Mouse (Mus musculus): ENCODE results near the gene Dmrt2. TPM values are rescaled to one million over a fixed set of nuclear protein-coding genes. Genes with fewer than 3 reads are reported as not detected.

Gene Dmrt2
- total and polyA plus RNA-seq, 3 experiments, result not detected

DNA sequence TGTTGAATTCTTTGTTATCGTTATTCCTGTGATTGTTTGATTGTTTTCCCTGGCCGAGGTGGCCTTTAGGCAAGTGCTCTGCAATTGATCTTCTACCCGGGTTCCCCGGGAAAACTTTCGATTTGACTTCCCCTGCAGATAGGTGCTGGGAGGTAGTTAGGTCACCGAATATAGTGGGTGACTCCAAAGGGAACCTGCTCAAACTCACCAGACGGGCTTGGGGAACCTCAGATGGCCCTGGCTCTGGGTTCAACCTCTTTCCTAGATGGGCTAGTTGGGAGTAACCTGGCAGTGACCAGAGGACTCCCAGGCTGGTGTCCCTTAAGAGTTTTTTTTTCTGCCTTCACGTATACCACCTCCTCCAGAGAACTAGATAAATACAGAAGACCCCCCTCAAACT is 2.5 kb downstream of the Dmrt2 start:
- no peaks in the 10 kb centered on the region for H3K27me3 ChIP-seq (ENCODE audit: insufficient read depth, low read length)
- H3K9me3 ChIP-seq (replicated peaks), result peaks cover 50% of the 10 kb centered on the region

DNA sequence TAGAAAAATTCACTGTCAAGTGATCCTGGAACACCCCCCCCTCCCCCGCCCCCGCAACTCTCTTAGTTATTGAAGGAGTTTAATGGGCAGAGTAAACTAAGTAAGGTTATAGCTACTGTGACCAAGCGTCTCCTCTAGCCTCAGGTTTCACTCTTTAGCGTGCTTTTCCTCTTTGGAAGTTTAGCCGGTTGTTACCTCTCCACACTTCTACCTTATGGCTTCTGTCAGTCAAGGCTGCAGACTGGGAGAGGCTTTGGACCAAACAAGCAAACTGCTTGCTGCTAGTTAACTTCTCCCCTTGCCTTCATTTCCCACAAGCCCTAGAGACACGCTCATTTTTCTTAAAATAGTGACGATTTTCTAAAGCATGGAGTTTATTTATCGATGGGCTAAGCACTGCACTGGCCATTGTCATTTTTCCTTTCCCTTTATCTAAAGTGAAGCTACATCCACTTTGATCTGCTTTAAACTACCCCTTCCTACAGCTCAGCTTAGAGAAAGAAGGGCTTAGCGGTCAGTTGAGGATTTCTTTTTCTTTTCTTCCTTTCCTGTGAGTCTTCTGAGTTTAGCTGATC is 3.7 kb downstream of the Dmrt2 start:
- no peaks in the 10 kb centered on the region for H3K4me1 ChIP-seq (ENCODE audit: insufficient read depth, low read depth, low read length)
- TF ChIP-seq GATA2 (IDR thresholded peaks at IDR 0.05; ENCODE audit: borderline replicate concordance, low read depth, low read length) (no peak), CTCF (IDR thresholded peaks at IDR 0.05; ENCODE audit: low read depth, low read length) (no peak), TAL1 (conservative IDR thresholded peaks at IDR 0.05; ENCODE audit: low read depth, low read length) (no peak), GATA1 (IDR thresholded peaks at IDR 0.05; ENCODE audit: borderline replicate concordance, low read length) (no peak), POLR2AphosphoS5 (IDR thresholded peaks at IDR 0.05; ENCODE audit: insufficient replicate concordance, low read depth, low read length) (no peak)
- no peak overlapping the region for H3K4me3 ChIP-seq (ENCODE audit: low read depth, low read length)
- ATAC-seq (ENCODE audit: extremely low read depth, insufficient number of reproducible peaks, low FRiP score, poor library complexity, severe bottlenecking), result no peak
- no peaks in the 10 kb centered on the region for H3K27me3 ChIP-seq (ENCODE audit: insufficient read depth, low read length)
- no peak for DNase-seq (ENCODE audit: low spot score)
- H3K9me3 ChIP-seq (replicated peaks), result peaks cover 51% of the 10 kb centered on the region
- no peaks in the 10 kb centered on the region for H3K36me3 ChIP-seq (replicated peaks)

More for the DNA sequence above, 2.5 kb downstream of the Dmrt2 start:
- Histone ChIP-seq H3K4me1 (ENCODE audit: insufficient read depth, low read depth, low read length) (no peaks in the 10 kb centered on the region), H3K36me3 (replicated peaks) (no peaks in the 10 kb centered on the region), H3K4me3 (ENCODE audit: low read depth, low read length) (no peak overlapping the region)
- DNase-seq (ENCODE audit: low spot score) (no peak), ATAC-seq (ENCODE audit: extremely low read depth, insufficient number of reproducible peaks, low FRiP score, poor library complexity, severe bottlenecking) (no peak)
- TF ChIP-seq TAL1 (conservative IDR thresholded peaks at IDR 0.05; ENCODE audit: low read depth, low read length) (no peak), GATA1 (IDR thresholded peaks at IDR 0.05; ENCODE audit: borderline replicate concordance, low read length) (no peak), GATA2 (IDR thresholded peaks at IDR 0.05; ENCODE audit: borderline replicate concordance, low read depth, low read length) (no peak), POLR2AphosphoS5 (IDR thresholded peaks at IDR 0.05; ENCODE audit: insufficient replicate concordance, low read depth, low read length) (no peak), CTCF (IDR thresholded peaks at IDR 0.05; ENCODE audit: low read depth, low read length) (no peak)

DNA sequence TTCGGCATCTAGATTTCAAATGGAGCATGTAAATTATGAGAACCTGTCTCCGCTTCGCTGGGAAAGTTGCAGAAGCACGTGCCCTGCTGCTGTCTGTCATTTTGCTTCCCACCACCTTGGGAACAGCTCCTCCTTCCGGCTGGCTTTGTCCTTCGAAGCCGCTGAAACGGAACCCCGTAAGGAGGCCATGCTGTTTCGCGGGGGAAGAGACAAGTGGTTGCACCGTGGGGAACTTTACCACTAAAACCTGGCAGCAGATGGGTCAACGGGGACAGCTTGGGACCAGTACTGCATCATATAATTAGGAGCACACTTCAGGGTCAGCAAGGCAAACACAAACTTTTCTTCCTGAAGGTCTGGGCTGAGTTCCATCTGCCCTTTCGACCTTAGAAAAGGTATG is 26.6 kb downstream of the Dmrt2 start:
- peaks cover 26% of the 10 kb centered on the region for H3K9me3 ChIP-seq (replicated peaks)
- H3K27me3 ChIP-seq (ENCODE audit: insufficient read depth, low read length), result no peaks in the 10 kb centered on the region
- no peaks in the 10 kb centered on the region for H3K36me3 ChIP-seq (replicated peaks)
- DNase-seq (ENCODE audit: low spot score), result no peak
- H3K4me3 ChIP-seq (ENCODE audit: low read depth, low read length), result no peak overlapping the region
- no peaks in the 10 kb centered on the region for H3K4me1 ChIP-seq (ENCODE audit: insufficient read depth, low read depth, low read length)
- no peak for ATAC-seq (ENCODE audit: extremely low read depth, insufficient number of reproducible peaks, low FRiP score, poor library complexity, severe bottlenecking)
- TF ChIP-seq GATA1 (IDR thresholded peaks at IDR 0.05; ENCODE audit: borderline replicate concordance, low read length) (no peak), CTCF (IDR thresholded peaks at IDR 0.05; ENCODE audit: low read depth, low read length) (no peak), POLR2AphosphoS5 (IDR thresholded peaks at IDR 0.05; ENCODE audit: insufficient replicate concordance, low read depth, low read length) (no peak)

DNA sequence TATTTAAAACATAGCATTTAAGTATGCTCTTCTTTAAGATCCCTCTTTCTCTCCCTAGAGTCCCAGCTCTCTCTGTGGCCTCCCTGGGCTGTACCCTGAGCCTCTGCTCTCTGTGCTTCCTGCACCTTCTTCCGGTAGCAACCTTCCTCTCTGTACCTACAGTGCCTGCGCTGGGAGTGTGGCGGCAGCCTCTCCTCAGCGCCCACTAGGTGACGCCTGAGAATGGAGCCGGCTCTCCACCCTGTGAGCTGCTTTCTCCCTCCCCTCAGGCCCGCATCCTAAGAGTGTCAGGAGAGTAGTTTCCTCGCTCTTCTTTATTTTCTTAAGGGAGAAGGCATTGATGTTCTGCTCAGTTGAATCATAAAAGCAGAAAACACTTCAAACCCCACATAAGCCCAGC is 41.2 kb downstream of the Dmrt2 start:
- no peak for TF ChIP-seq CTCF (IDR thresholded peaks at IDR 0.05; ENCODE audit: low read depth, low read length)
- no peak for TF ChIP-seq GATA1 (IDR thresholded peaks at IDR 0.05; ENCODE audit: borderline replicate concordance, low read length)
- TF ChIP-seq TAL1 (conservative IDR thresholded peaks at IDR 0.05; ENCODE audit: low read depth, low read length), result no peak
- no peak for TF ChIP-seq GATA2 (IDR thresholded peaks at IDR 0.05; ENCODE audit: borderline replicate concordance, low read depth, low read length)
- TF ChIP-seq POLR2AphosphoS5 (IDR thresholded peaks at IDR 0.05; ENCODE audit: insufficient replicate concordance, low read depth, low read length), result no peak
- peaks cover 44% of the 10 kb centered on the region for H3K9me3 ChIP-seq (replicated peaks)
- H3K36me3 ChIP-seq (replicated peaks), result no peaks in the 10 kb centered on the region
- H3K27me3 ChIP-seq (ENCODE audit: insufficient read depth, low read length), result no peaks in the 10 kb centered on the region
- DNase-seq (ENCODE audit: low spot score) (no peak), ATAC-seq (ENCODE audit: extremely low read depth, insufficient number of reproducible peaks, low FRiP score, poor library complexity, severe bottlenecking) (no peak)
- H3K4me1 ChIP-seq (ENCODE audit: insufficient read depth, low read depth, low read length), result no peaks in the 10 kb centered on the region
- H3K4me3 ChIP-seq (ENCODE audit: low read depth, low read length), result no peak overlapping the region

DNA sequence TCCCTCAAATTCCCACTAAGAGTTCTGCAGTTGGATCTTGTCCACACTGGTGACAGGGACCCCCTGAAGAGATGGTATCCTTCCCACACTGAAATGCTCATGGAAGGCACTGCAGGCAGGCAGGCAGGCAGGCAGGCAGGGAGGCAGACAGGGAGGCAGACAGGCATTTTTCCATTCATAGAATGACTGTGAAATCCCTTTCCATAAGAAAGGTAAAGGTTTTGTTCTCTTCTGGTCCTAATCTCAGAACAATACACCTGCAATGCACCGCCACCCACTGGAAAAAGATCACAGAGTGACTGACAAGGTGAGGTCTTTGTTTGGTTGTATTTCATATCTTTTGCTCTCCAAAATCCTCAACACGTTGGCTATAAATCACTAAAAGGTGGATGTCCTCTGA is 42.7 kb downstream of the Dmrt2 start:
- no peaks in the 10 kb centered on the region for H3K36me3 ChIP-seq (replicated peaks)
- TF ChIP-seq POLR2AphosphoS5 (IDR thresholded peaks at IDR 0.05; ENCODE audit: insufficient replicate concordance, low read depth, low read length), result no peak
- no peak for TF ChIP-seq CTCF (IDR thresholded peaks at IDR 0.05; ENCODE audit: low read depth, low read length)
- TF ChIP-seq GATA2 (IDR thresholded peaks at IDR 0.05; ENCODE audit: borderline replicate concordance, low read depth, low read length), result no peak
- no peak for TF ChIP-seq TAL1 (conservative IDR thresholded peaks at IDR 0.05; ENCODE audit: low read depth, low read length)
- TF ChIP-seq GATA1 (IDR thresholded peaks at IDR 0.05; ENCODE audit: borderline replicate concordance, low read length), result no peak
- no peak overlapping the region for H3K4me3 ChIP-seq (ENCODE audit: low read depth, low read length)
- H3K27me3 ChIP-seq (ENCODE audit: insufficient read depth, low read length), result no peaks in the 10 kb centered on the region
- H3K9me3 ChIP-seq (replicated peaks), result peaks cover 32% of the 10 kb centered on the region
- no peaks in the 10 kb centered on the region for H3K4me1 ChIP-seq (ENCODE audit: insufficient read depth, low read depth, low read length)
- DNase-seq (ENCODE audit: low spot score), result no peak
- no peak for ATAC-seq (ENCODE audit: extremely low read depth, insufficient number of reproducible peaks, low FRiP score, poor library complexity, severe bottlenecking)

DNA sequence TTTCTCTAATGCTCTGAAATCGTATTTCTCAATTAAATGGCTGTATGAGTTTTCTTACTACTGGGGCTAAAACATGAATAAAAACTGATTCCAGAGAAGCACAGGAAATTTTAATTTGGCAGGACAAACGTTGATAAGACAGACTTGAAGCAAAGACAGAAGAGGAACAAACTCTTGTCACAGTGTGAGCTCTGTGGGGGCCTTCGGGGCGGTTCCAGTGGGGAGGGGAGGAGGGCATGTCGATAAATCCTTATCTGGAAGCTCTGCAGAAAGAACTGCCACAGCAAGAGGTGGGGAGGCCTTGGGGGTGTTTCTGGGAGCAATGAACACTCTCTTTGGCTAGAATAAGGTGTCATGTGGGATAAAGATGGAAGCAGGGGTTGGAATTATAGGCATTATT is 50.4 kb downstream of the Dmrt2 start:
- H3K27me3 ChIP-seq (ENCODE audit: insufficient read depth, low read length), result no peaks in the 10 kb centered on the region
- no peaks in the 10 kb centered on the region for H3K36me3 ChIP-seq (replicated peaks)
- TF ChIP-seq GATA1 (IDR thresholded peaks at IDR 0.05; ENCODE audit: borderline replicate concordance, low read length) (no peak), GATA2 (IDR thresholded peaks at IDR 0.05; ENCODE audit: borderline replicate concordance, low read depth, low read length) (no peak)
- H3K4me3 ChIP-seq (ENCODE audit: low read depth, low read length), result no peak overlapping the region
- DNase-seq (ENCODE audit: low spot score), result no peak
- no peaks in the 10 kb centered on the region for H3K4me1 ChIP-seq (ENCODE audit: insufficient read depth, low read depth, low read length)
- H3K9me3 ChIP-seq (replicated peaks), result peaks cover 20% of the 10 kb centered on the region
- ATAC-seq (ENCODE audit: extremely low read depth, insufficient number of reproducible peaks, low FRiP score, poor library complexity, severe bottlenecking), result no peak

Other genes starting within 250 kb of the Dmrt2 start
- not detected in 2 replicates for gene Dmrt1, start 166.8 kb upstream of the Dmrt2 start, total RNA-seq (2014; fragmentation: Nextera tagmentation)
- gene Dmrt1, start 166.8 kb upstream of the Dmrt2 start, total RNA-seq (2017), result not detected in 2 replicates
- gene Dmrt1, start 166.8 kb upstream of the Dmrt2 start, polyA plus RNA-seq (2012), result not detected in 2 replicates
- gene Dmrt3, start 62.1 kb upstream of the Dmrt2 start, total RNA-seq (2014; fragmentation: Nextera tagmentation), result not detected in 2 replicates
- 0.05 and 0.06 TPM in 2 replicates for gene Dmrt3, start 62.1 kb upstream of the Dmrt2 start, total RNA-seq (2017)
- gene Dmrt3, start 62.1 kb upstream of the Dmrt2 start, polyA plus RNA-seq (2012), result not detected in 2 replicates